Mouse (Mus musculus) liver, embryonic 12.5 days (tissue): Measurements from ENCODE around the gene Nedd9. TPM values are rescaled to one million over a fixed set of nuclear protein-coding genes. Genes with fewer than 3 reads are reported as not detected.
A peak's percentile ranks its signal among the peaks of the same experiment; 100 is the strongest.

Experiments
- ATAC-seq: fragments of 200-750 bp; cut with Nextera tagmentation; 2 replicates; pipeline ENCODE4 v1.8.0; 2017; ENCODE audit warnings: moderate number of reproducible peaks, mild to moderate bottlenecking, moderate library complexity
- H3K27ac ChIP-seq: fragments of 300-500 bp; sonication (generic); 2 replicates; pipeline ENCODE4 v1.5.1; 2016; ENCODE audit warnings: mild to moderate bottlenecking
- H3K27me3 ChIP-seq: fragments of 300-500 bp; sonication (generic); replicated peaks from 2 replicates; pipeline ENCODE4 v1.6.1; 2016; ENCODE audit warnings: mild to moderate bottlenecking, moderate library complexity
- H3K36me3 ChIP-seq: fragments of 300-500 bp; sonication (generic); 2 replicates; pipeline ENCODE4 v1.6.1; 2016; ENCODE audit warnings: mild to moderate bottlenecking, moderate library complexity
- H3K4me1 ChIP-seq: fragments of 300-500 bp; sonication (generic); 2 replicates; pipeline ENCODE4 v1.6.1; 2016
- H3K4me2 ChIP-seq: fragments of 300-500 bp; sonication (generic); 2 replicates; pipeline ENCODE4 v1.6.1; 2016; ENCODE audit warnings: mild to moderate bottlenecking, moderate library complexity
- H3K4me3 ChIP-seq: fragments of 300-500 bp; sonication (generic); 2 replicates; pipeline ENCODE4 v1.5.1; 2016; ENCODE audit warnings: mild to moderate bottlenecking, moderate library complexity
- H3K9ac ChIP-seq: fragments of 300-500 bp; sonication (generic); 2 replicates; pipeline ENCODE4 v1.6.1; 2016; ENCODE audit warnings: mild to moderate bottlenecking, moderate library complexity
- H3K9me3 ChIP-seq: fragments of 300-500 bp; sonication (generic); replicated peaks from 2 replicates; pipeline ENCODE4 v1.6.1; 2016; ENCODE audit warnings: mild to moderate bottlenecking, moderate library complexity
- WGBS: fragments of 180-500 bp; shearing (Covaris S2); methylation state at CpG from one replicate; pipeline ENCODE4 v1.1.7; 2016; ENCODE audit not compliant: insufficient replicate concordance; 5-methylcytosine and 5-hydroxymethylcytosine counted together
- polyA plus RNA-seq: library from polyadenylated mRNA; unstranded; fragments of >200 nt; fragmentation: Nextera tagmentation; extraction: Ambion mirVana; gene quantifications from 2 replicates; pipeline ENCODE4 v1.2.1, GENCODE M21; 2016

The Nedd9 gene
- polyA plus RNA-seq, 1 experiment from 2014 or later, result 2.5 TPM

- no peak for ATAC-seq
- 61% methylated on average over 8 of the region's 8 CpGs for WGBS
Measured at GRCm38 (mm10) chr13:41490282-41490681, 3.1 kb upstream of the Nedd9 start.

GRCm38 (mm10) chr13:41489705-41490275 is 2.6 kb upstream of the Nedd9 start:
- no peaks in the 10 kb centered on the region for H3K36me3 ChIP-seq
- no peaks in the 10 kb centered on the region for H3K27me3 ChIP-seq
- H3K9ac ChIP-seq, result no peak overlapping the region
- H3K9me3 ChIP-seq, result no peaks in the 10 kb centered on the region
- no peak overlapping the region for H3K4me2 ChIP-seq
- H3K27ac ChIP-seq, result no peak overlapping the region
- H3K4me1 ChIP-seq, result peaks cover 13% of the 10 kb centered on the region; the same call in 1 of the 2 replicates
- no peak for ATAC-seq
- 63% methylated on average over 9 of the region's 9 CpGs for WGBS
- no peak overlapping the region for H3K4me3 ChIP-seq

More at GRCm38 (mm10) chr13:41490282-41490681, 3.1 kb upstream of the Nedd9 start:
- no peaks in the 10 kb centered on the region for H3K36me3 ChIP-seq
- H3K4me3 ChIP-seq, result no peak overlapping the region
- no peak overlapping the region for H3K9ac ChIP-seq
- no peak overlapping the region for H3K4me2 ChIP-seq
- H3K27me3 ChIP-seq, result no peaks in the 10 kb centered on the region
- H3K27ac ChIP-seq, result no peak overlapping the region
- peaks cover 13% of the 10 kb centered on the region; the same call in 1 of the 2 replicates for H3K4me1 ChIP-seq
- no peaks in the 10 kb centered on the region for H3K9me3 ChIP-seq

GRCm38 (mm10) chr13:41487409-41487743 is 214 bp upstream of the Nedd9 start:
- Histone ChIP-seq H3K27me3 (no peaks in the 10 kb centered on the region), H3K27ac (no peak overlapping the region), H3K36me3 (no peaks in the 10 kb centered on the region), H3K4me2 (peak overlapping the region; percentile 24), H3K9ac (no peak overlapping the region), H3K9me3 (no peaks in the 10 kb centered on the region), H3K4me3 (no peak overlapping the region), H3K4me1 (peaks cover 13% of the 10 kb centered on the region; the same call in 1 of the 2 replicates)
- ATAC-seq, result no peak
- WGBS, result 28% methylated on average over 2 of the region's 2 CpGs

GRCm38 (mm10) chr13:41483966-41484365 is 3.2 kb downstream of the Nedd9 start:
- H3K4me2 ChIP-seq, result no peak overlapping the region
- H3K4me1 ChIP-seq, result peaks cover 13% of the 10 kb centered on the region; the same call in 1 of the 2 replicates

GRCm38 (mm10) chr13:41482408-41483011 is 4.7 kb downstream of the Nedd9 start:
- Histone ChIP-seq H3K4me3 (no peak overlapping the region), H3K27me3 (no peaks in the 10 kb centered on the region), H3K9me3 (no peaks in the 10 kb centered on the region), H3K4me1 (peaks cover 13% of the 10 kb centered on the region; the same call in 1 of the 2 replicates), H3K36me3 (no peaks in the 10 kb centered on the region), H3K27ac (no peak overlapping the region), H3K9ac (no peak overlapping the region), H3K4me2 (no peak overlapping the region)
- no peak for ATAC-seq
- 75% methylated on average over 3 of the region's 3 CpGs for WGBS

More at GRCm38 (mm10) chr13:41483966-41484365, 3.2 kb downstream of the Nedd9 start:
- Histone ChIP-seq H3K36me3 (no peaks in the 10 kb centered on the region), H3K4me3 (no peak overlapping the region), H3K27ac (no peak overlapping the region), H3K9ac (no peak overlapping the region), H3K9me3 (no peaks in the 10 kb centered on the region), H3K27me3 (no peaks in the 10 kb centered on the region)
- no peak for ATAC-seq
- WGBS, result 64% methylated on average over 7 of the region's 7 CpGs

- no peak overlapping the region for H3K9ac ChIP-seq
- no peak overlapping the region for H3K4me3 ChIP-seq
- no peaks in the 10 kb centered on the region for H3K4me1 ChIP-seq
- no peaks in the 10 kb centered on the region for H3K36me3 ChIP-seq
- no peak for ATAC-seq
- no peak overlapping the region for H3K4me2 ChIP-seq
- no peaks in the 10 kb centered on the region for H3K27me3 ChIP-seq
- WGBS, result 66% methylated on average over 12 of the region's 15 CpGs
- H3K27ac ChIP-seq, result no peak overlapping the region
- H3K9me3 ChIP-seq, result no peaks in the 10 kb centered on the region
Measured at GRCm38 (mm10) chr13:41479737-41480435, 7.3 kb downstream of the Nedd9 start.

- H3K4me1 ChIP-seq, result no peaks in the 10 kb centered on the region
- no peak for ATAC-seq
- no peaks in the 10 kb centered on the region for H3K36me3 ChIP-seq
- 60% methylated on average over 4 of the region's 4 CpGs for WGBS
- no peak overlapping the region for H3K9ac ChIP-seq
- no peak overlapping the region for H3K4me2 ChIP-seq
- no peak overlapping the region for H3K27ac ChIP-seq
- no peaks in the 10 kb centered on the region for H3K27me3 ChIP-seq
- no peaks in the 10 kb centered on the region for H3K9me3 ChIP-seq
- no peak overlapping the region for H3K4me3 ChIP-seq
Measured at GRCm38 (mm10) chr13:41476216-41476615, 10.9 kb downstream of the Nedd9 start.

GRCm38 (mm10) chr13:41474365-41474764 is 12.8 kb downstream of the Nedd9 start:
- H3K36me3 ChIP-seq, result no peaks in the 10 kb centered on the region
- 66% methylated on average over 5 of the region's 5 CpGs for WGBS
- H3K27me3 ChIP-seq, result no peaks in the 10 kb centered on the region
- H3K9ac ChIP-seq, result no peak overlapping the region
- H3K4me3 ChIP-seq, result no peak overlapping the region
- H3K4me2 ChIP-seq, result no peak overlapping the region
- no peaks in the 10 kb centered on the region for H3K9me3 ChIP-seq
- ATAC-seq, result no peak
- H3K27ac ChIP-seq, result no peak overlapping the region
- H3K4me1 ChIP-seq, result no peaks in the 10 kb centered on the region

GRCm38 (mm10) chr13:41473504-41473903 is 13.7 kb downstream of the Nedd9 start:
- Histone ChIP-seq H3K4me3 (no peak overlapping the region), H3K27me3 (no peaks in the 10 kb centered on the region), H3K9ac (no peak overlapping the region), H3K4me1 (no peaks in the 10 kb centered on the region), H3K9me3 (no peaks in the 10 kb centered on the region), H3K27ac (no peak overlapping the region), H3K36me3 (no peaks in the 10 kb centered on the region), H3K4me2 (no peak overlapping the region)
- no peak for ATAC-seq
- 67% methylated on average over 4 of the region's 4 CpGs for WGBS

GRCm38 (mm10) chr13:41472878-41473424 is 14.2 kb downstream of the Nedd9 start:
- WGBS, result 53% methylated on average over 5 of the region's 5 CpGs
- H3K4me3 ChIP-seq, result no peak overlapping the region

GRCm38 (mm10) chr13:41468277-41468676 is 18.9 kb downstream of the Nedd9 start:
- no peak overlapping the region for H3K4me2 ChIP-seq
- no peak overlapping the region for H3K9ac ChIP-seq
- no peaks in the 10 kb centered on the region for H3K36me3 ChIP-seq
- H3K4me3 ChIP-seq, result no peak overlapping the region
- H3K4me1 ChIP-seq, result no peaks in the 10 kb centered on the region
- no peaks in the 10 kb centered on the region for H3K9me3 ChIP-seq
- H3K27ac ChIP-seq, result no peak overlapping the region
- H3K27me3 ChIP-seq, result no peaks in the 10 kb centered on the region
- ATAC-seq, result no peak
- 64% methylated on average over 5 of the region's 5 CpGs for WGBS

More at GRCm38 (mm10) chr13:41472878-41473424, 14.2 kb downstream of the Nedd9 start:
- no peak overlapping the region for H3K27ac ChIP-seq
- no peak for ATAC-seq
- H3K9ac ChIP-seq, result no peak overlapping the region
- H3K36me3 ChIP-seq, result no peaks in the 10 kb centered on the region
- no peaks in the 10 kb centered on the region for H3K9me3 ChIP-seq
- no peaks in the 10 kb centered on the region for H3K4me1 ChIP-seq
- no peak overlapping the region for H3K4me2 ChIP-seq
- H3K27me3 ChIP-seq, result no peaks in the 10 kb centered on the region

GRCm38 (mm10) chr13:41467036-41467435 is 20.1 kb downstream of the Nedd9 start:
- no peak overlapping the region for H3K27ac ChIP-seq
- ATAC-seq, result no peak
- H3K4me3 ChIP-seq, result no peak overlapping the region
- no peaks in the 10 kb centered on the region for H3K36me3 ChIP-seq
- H3K9ac ChIP-seq, result no peak overlapping the region
- H3K4me2 ChIP-seq, result no peak overlapping the region
- 37% methylated on average over 2 of the region's 2 CpGs for WGBS
- H3K4me1 ChIP-seq, result no peaks in the 10 kb centered on the region
- H3K9me3 ChIP-seq, result no peaks in the 10 kb centered on the region
- H3K27me3 ChIP-seq, result no peaks in the 10 kb centered on the region
